Mouse (Mus musculus) layer of hippocampus, adult 9-11 months (tissue): Measurements from ENCODE around the gene Satb2.
A peak's percentile ranks its signal among the peaks of the same experiment; 100 is the strongest.

ENCODE experiments used
- DNase-seq: peaks from one replicate; pipeline ENCODE4 v3.0.0; 2022

The Satb2 gene

GRCm38 (mm10) chr1:56972950-56973592 lies 5.4 kb downstream of the Satb2 start:
- DNase-seq = peak; percentile 84

GRCm38 (mm10) chr1:56972251-56972949 lies 6.0 kb downstream of the Satb2 start:
- peak; percentile 44 for DNase-seq

GRCm38 (mm10) chr1:56971942-56972250 lies 6.6 kb downstream of the Satb2 start:
- DNase-seq = no peak

GRCm38 (mm10) chr1:56971441-56971861 lies 7.0 kb downstream of the Satb2 start:
- DNase-seq = no peak

GRCm38 (mm10) chr1:56970740-56971141 lies 7.7 kb downstream of the Satb2 start:
- no peak for DNase-seq

- DNase-seq = no peak
These were observed 8.8 kb downstream of the Satb2 start for GRCm38 (mm10) chr1:56969364-56970360.

GRCm38 (mm10) chr1:56965879-56966579 lies 12.4 kb downstream of the Satb2 start:
- no peak for DNase-seq

GRCm38 (mm10) chr1:56964493-56964892 lies 14.0 kb downstream of the Satb2 start:
- DNase-seq = no peak

GRCm38 (mm10) chr1:56963291-56963690 lies 15.2 kb downstream of the Satb2 start:
- DNase-seq = no peak

GRCm38 (mm10) chr1:56958996-56959395 lies 19.5 kb downstream of the Satb2 start:
- no peak for DNase-seq

- no peak for DNase-seq
These were observed 20.5 kb downstream of the Satb2 start for GRCm38 (mm10) chr1:56957942-56958341.

GRCm38 (mm10) chr1:56956811-56957210 lies 21.6 kb downstream of the Satb2 start:
- DNase-seq = no peak

GRCm38 (mm10) chr1:56955739-56956085 lies 22.7 kb downstream of the Satb2 start:
- no peak for DNase-seq

- DNase-seq = no peak
These were observed 23.3 kb downstream of the Satb2 start for GRCm38 (mm10) chr1:56955055-56955738.

GRCm38 (mm10) chr1:56953538-56953937 lies 24.9 kb downstream of the Satb2 start:
- no peak for DNase-seq

- DNase-seq = no peak
These were observed 26.5 kb downstream of the Satb2 start for GRCm38 (mm10) chr1:56951980-56952379.

GRCm38 (mm10) chr1:56951525-56951924 lies 26.9 kb downstream of the Satb2 start:
- no peak for DNase-seq

GRCm38 (mm10) chr1:56939432-56939831 lies 39.0 kb downstream of the Satb2 start:
- no peak for DNase-seq

- DNase-seq = no peak
These were observed 40.0 kb downstream of the Satb2 start for GRCm38 (mm10) chr1:56938432-56938831.

GRCm38 (mm10) chr1:56936554-56936953 lies 41.9 kb downstream of the Satb2 start:
- no peak for DNase-seq

- DNase-seq = no peak
These were observed 44.6 kb downstream of the Satb2 start for GRCm38 (mm10) chr1:56933821-56934220.

- no peak for DNase-seq
These were observed 48.4 kb downstream of the Satb2 start for GRCm38 (mm10) chr1:56930096-56930495.
